Comparison of ENCODE assay signal across 9 mouse cellular contexts in genomic region chr13:111461424-111461823, GRCm38 (mm10). TPM values are rescaled to one million over a fixed set of nuclear protein-coding genes. Genes with fewer than 3 reads are reported as not detected.
DNase-seq lines count a peak whose midpoint lies in the region; TF ChIP-seq lines count a peak whose summit lies in the region.
"Had no signal": no experiment of that assay in that cellular context is flagged by ENCODE, and none has a peak within 500 bp of the region (broad histone marks: within the 10 kb centered on the region; RNA-seq: fewer than 3 reads in every experiment).

No protein-coding gene starts in this region.

- peaks cover 3% of the 10 kb centered on the region for H3K36me3 ChIP-seq in ES-E14 (ENCODE audit: control insufficient read depth, insufficient read depth, low read length, poor library complexity, severe bottlenecking)

- TF ChIP-seq POLR2A in brain, embryonic 14.5 days (IDR thresholded peaks at IDR 0.05; ENCODE audit: borderline replicate concordance, extremely low read depth, insufficient read depth, insufficient read length, poor library complexity, severe bottlenecking) = no peak

- 2% methylated on average over 1 of the region's 1 CpGs for whole genome bisulfite sequencing in large intestine, adult 2 months

- TF ChIP-seq CTCF in brain, embryonic 14.5 days (IDR thresholded peaks at IDR 0.05; ENCODE audit: borderline replicate concordance, extremely low read depth, insufficient read depth, insufficient read length) = peak; percentile 18; the same call in 1 of the 2 replicates

- H3K27ac ChIP-seq in ES-E14 (ENCODE audit: insufficient read depth, low read depth, low read length, poor library complexity, severe bottlenecking) = no peak overlapping the region

- H3K4me1 ChIP-seq in ES-E14 (ENCODE audit: control insufficient read depth in 2 of 2, insufficient read depth in 2 of 2, low read length in 2 of 2, poor library complexity in 1 of 2) = no peaks in the 10 kb centered on the region

- H3K9ac ChIP-seq in ES-E14 (ENCODE audit: insufficient read depth, low read depth, low read length, poor library complexity, severe bottlenecking) = no peak overlapping the region

- DNase-seq in kidney, postnatal 14 days = peak; percentile 17
- DNase-seq in kidney, postnatal 25 days = no peak
- peak; percentile 12 for DNase-seq in ES-E14 (ENCODE audit: low read depth, low spot score)
- peak; percentile 82 for DNase-seq in brain, embryonic 14.5 days (ENCODE audit: low read depth)
- DNase-seq in large intestine, adult 2 months (ENCODE audit: low read depth, low spot score) = peak; percentile 27
- no peak for DNase-seq in urinary bladder, adult 18-20 months (ENCODE audit: low spot score in 2 of 2)
- no peak for DNase-seq in cerebellum, adult 9-11 months
- no peak for DNase-seq in gastrocnemius, postnatal 4 days (ENCODE audit: low spot score in 2 of 2)

- in situ Hi-C loops in ES-E14 (cut with MboI; ENCODE audit: low sequenced_read_pairs in 2 of 2, unreplicated experiment in 2 of 2) = no loop called here

- H3K4me3 ChIP-seq in ES-E14 (ENCODE audit: insufficient read depth in 1 of 2, low read depth in 1 of 2, low read length in 2 of 2, poor library complexity in 1 of 2, severe bottlenecking in 1 of 2) = no peak overlapping the region
- H3K4me3 ChIP-seq: erythroblast, embryonic 14.5 days had no signal

- no peaks in the 10 kb centered on the region for H3K9me3 ChIP-seq in ES-E14 (ENCODE audit: control insufficient read depth, insufficient read depth, low read depth, low read length)

TF ChIP-seq in ES-E14, 5 proteins besides CTCF, POLR2A, EP300 and RAD21:
- no peak for TF ChIP-seq ZNF384 (IDR thresholded peaks at IDR 0.05; ENCODE audit: low read depth, low read length)
- TF ChIP-seq HCFC1 (IDR thresholded peaks at IDR 0.05; ENCODE audit: borderline replicate concordance, insufficient read depth, low read length) = no peak
- TF ChIP-seq MAFK (IDR thresholded peaks at IDR 0.05; ENCODE audit: insufficient read depth, low read depth, low read length) = no peak
- TF ChIP-seq CHD2 (IDR thresholded peaks at IDR 0.05; ENCODE audit: low read depth, low read length) = no peak
- no peak for TF ChIP-seq ZC3H11A (IDR thresholded peaks at IDR 0.05; ENCODE audit: borderline replicate concordance, low read depth, low read length)

RNA-seq across cellular contexts. Expression of gene Gpbp1, which starts 28.5 kb away (rescaled TPM):
- 53.2 and 74.6 TPM in 2 replicates for total RNA-seq in ES-E14 (2012; rRNA removed)
- polyA plus RNA-seq in brain, embryonic 14.5 days (2012; rRNA removed) = 44.2 and 55.3 TPM in 2 replicates
- 3.6 and 4.3 TPM in 2 replicates for polyA plus RNA-seq in large intestine, adult 2 months (2012; rRNA removed)
- 10 to 100 TPM; 64.9 to 74.7 TPM for total RNA-seq in gastrocnemius, postnatal 4 days (2021)

Comparison
In these comparisons a context has a peak if more than half of its experiments do, and no peak if none do; other contexts are left out.
1. DNase-seq: peak in kidney, postnatal 14 days (single experiment), ES-E14 (single experiment), brain, embryonic 14.5 days (single experiment) and large intestine, adult 2 months (single experiment); none in kidney, postnatal 25 days (0 of 2), urinary bladder, adult 18-20 months (0 of 2), cerebellum, adult 9-11 months (single experiment) and gastrocnemius, postnatal 4 days (0 of 2).